Mouse (Mus musculus): ENCODE measurements around the gene Wdr47. TPM values are rescaled to one million over a fixed set of nuclear protein-coding genes. Genes with fewer than 3 reads are reported as not detected.
A peak's percentile ranks its signal among the peaks of the same experiment; 100 is the strongest.

Wdr47 gene
- polyA plus RNA-seq (2014; fragmentation: Nextera tagmentation; extraction: Ambion mirVana): 50.4 and 55.2 TPM in 2 replicates

GRCm38 (mm10) chr3:108590786-108591529 is at the start of gene Wdr47:
TSS of gene Wdr47 (plus strand) at chr3:108591279.
- H3K4me3 ChIP-seq (ENCODE audit: low read depth, low read length): peak within 1 kb of the TSS; percentile 96
- H3K4me2 ChIP-seq (replicated peaks; ENCODE audit: low read depth, low read length): peak within 1 kb of the TSS; percentile 79
- no peaks in the 10 kb centered on the region for H3K27me3 ChIP-seq (ENCODE audit: control insufficient read depth, insufficient read depth, low read length)
- peak within 1 kb of the TSS; percentile 90 for H3K9ac ChIP-seq (ENCODE audit: low read depth, low read length)
- no peaks in the 10 kb centered on the region for H3K9me3 ChIP-seq (ENCODE audit: control insufficient read depth, low read length)
- 7% methylated on average over 42 of the region's 44 CpGs for WGBS
- ATAC-seq (ENCODE audit: low FRiP score): peak; percentile 99
- no peaks in the 10 kb centered on the region for H3K4me1 ChIP-seq (replicated peaks; ENCODE audit: control insufficient read depth, insufficient read depth, low read length)
- H3K27ac ChIP-seq (ENCODE audit: low read depth, low read length): peak within 1 kb of the TSS; percentile 91
- peak; percentile 97 for DNase-seq (ENCODE audit: low spot score)
- no peaks in the 10 kb centered on the region for H3K36me3 ChIP-seq (ENCODE audit: control insufficient read depth, insufficient read depth, low read length)

DNA sequence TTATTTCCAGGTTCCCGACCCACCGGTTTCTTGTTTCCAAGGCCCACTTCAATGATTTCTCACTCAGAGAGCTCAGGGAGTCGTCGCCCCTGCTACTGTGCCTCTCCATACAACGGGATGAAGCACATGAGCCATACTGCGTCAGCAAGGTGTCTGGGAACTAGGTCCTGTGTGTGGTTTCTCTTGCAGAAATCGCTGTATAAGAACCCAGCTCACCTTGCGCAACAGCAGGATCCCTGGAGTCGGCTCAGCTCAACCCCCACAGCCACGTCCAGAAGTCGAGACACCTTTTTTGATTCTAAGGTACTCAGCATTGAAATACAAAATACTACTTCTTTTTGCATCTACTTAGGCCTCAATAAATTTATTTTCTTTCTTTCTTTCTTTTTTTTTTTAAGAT is 48.8 kb upstream of the Wdr47 start:
- Histone ChIP-seq H3K4me3 (ENCODE audit: low read depth, low read length) (no peak overlapping the region), H3K9ac (ENCODE audit: low read depth, low read length) (no peak overlapping the region), H3K4me1 (replicated peaks; ENCODE audit: control insufficient read depth, insufficient read depth, low read length) (0 out of 2 replicates have a peak, but pooled peaks cover 2% of the 10 kb centered on the region), H3K9me3 (ENCODE audit: control insufficient read depth, low read length) (no peaks in the 10 kb centered on the region), H3K27me3 (ENCODE audit: control insufficient read depth, insufficient read depth, low read length) (no peaks in the 10 kb centered on the region), H3K27ac (ENCODE audit: low read depth, low read length) (no peak overlapping the region), H3K36me3 (ENCODE audit: control insufficient read depth, insufficient read depth, low read length) (no peaks in the 10 kb centered on the region), H3K4me2 (replicated peaks; ENCODE audit: low read depth, low read length) (no peak overlapping the region)
- ATAC-seq (ENCODE audit: low FRiP score) (no peak), DNase-seq (ENCODE audit: low spot score) (no peak)
- 87% methylated on average over 11 of the region's 11 CpGs for WGBS

DNA sequence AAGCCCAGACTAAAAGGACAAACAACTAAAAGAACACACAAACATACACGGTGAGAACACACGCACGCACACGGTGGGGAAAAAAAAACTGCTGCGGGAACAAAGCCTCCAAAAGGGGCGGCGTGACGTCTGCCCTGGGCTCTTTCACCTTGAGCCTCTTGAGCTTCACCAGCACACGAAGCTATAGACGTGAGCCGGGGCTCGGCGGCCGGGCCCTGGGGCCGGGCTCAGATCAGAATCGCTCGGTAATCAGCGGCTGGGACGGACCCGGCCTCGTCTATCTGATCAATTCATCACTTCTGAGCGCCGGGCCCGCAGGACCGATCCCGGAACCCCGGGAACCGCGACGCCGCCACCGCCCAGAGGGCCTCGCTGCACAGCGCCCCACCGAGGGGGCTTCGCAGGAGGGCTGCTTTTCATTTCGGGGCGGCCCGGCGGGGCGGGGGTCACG is 36.9 kb upstream of the Wdr47 start:
- WGBS: under 1% methylated on average over 41 of the region's 42 CpGs
- DNase-seq (ENCODE audit: low spot score): no peak
- Histone ChIP-seq H3K27ac (ENCODE audit: low read depth, low read length) (peak overlapping the region; percentile 89), H3K4me3 (ENCODE audit: low read depth, low read length) (peak overlapping the region; percentile 76), H3K4me1 (replicated peaks; ENCODE audit: control insufficient read depth, insufficient read depth, low read length) (no peaks in the 10 kb centered on the region), H3K27me3 (ENCODE audit: control insufficient read depth, insufficient read depth, low read length) (no peaks in the 10 kb centered on the region), H3K36me3 (ENCODE audit: control insufficient read depth, insufficient read depth, low read length) (no peaks in the 10 kb centered on the region), H3K9me3 (ENCODE audit: control insufficient read depth, low read length) (no peaks in the 10 kb centered on the region), H3K4me2 (replicated peaks; ENCODE audit: low read depth, low read length) (peak overlapping the region; percentile 85), H3K9ac (ENCODE audit: low read depth, low read length) (peak overlapping the region; percentile 98)
- ATAC-seq (ENCODE audit: low FRiP score): peak; percentile 86

DNA sequence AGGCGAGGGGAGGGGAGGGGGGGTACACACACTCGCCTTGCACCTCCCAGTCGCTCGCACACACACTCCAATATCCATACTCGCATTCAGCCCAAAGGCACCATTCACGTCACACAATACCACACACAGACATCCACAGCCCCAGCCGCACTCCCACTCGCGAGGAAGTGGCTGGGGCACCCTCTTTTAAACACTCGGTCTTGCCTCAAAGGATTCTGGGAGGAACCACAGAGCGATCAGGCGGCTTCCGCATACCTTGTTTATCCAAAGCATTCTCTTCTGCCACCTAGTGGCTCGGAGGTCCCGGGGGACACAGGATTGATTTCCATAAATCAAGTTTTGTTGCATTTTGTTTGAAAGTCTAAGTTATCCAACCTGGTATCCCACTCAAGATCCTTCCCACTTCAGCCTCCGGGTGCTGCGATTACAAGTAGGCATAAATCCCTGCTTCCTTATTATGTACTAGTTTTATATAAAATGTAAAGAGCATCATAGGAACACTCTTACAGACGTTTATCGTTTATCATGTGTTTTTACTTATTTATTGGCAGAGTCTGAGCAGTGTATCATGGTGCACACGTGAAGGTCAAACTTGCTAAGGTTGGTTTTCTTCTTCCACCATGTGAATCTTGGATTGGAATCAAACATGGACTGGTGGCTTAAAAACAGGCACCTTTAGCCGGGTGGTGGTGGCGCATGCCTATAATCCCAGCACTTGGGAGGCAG is 36.3 kb upstream of the Wdr47 start:
- no peaks in the 10 kb centered on the region for H3K36me3 ChIP-seq (ENCODE audit: control insufficient read depth, insufficient read depth, low read length)
- H3K4me2 ChIP-seq (replicated peaks; ENCODE audit: low read depth, low read length): peak overlapping the region; percentile 85
- H3K9ac ChIP-seq (ENCODE audit: low read depth, low read length): peak overlapping the region; percentile 98
- 18% methylated on average over 22 of the region's 22 CpGs for WGBS
- ATAC-seq (ENCODE audit: low FRiP score): peak; percentile 95
- peak; percentile 96 for DNase-seq (ENCODE audit: low spot score)
- H3K27me3 ChIP-seq (ENCODE audit: control insufficient read depth, insufficient read depth, low read length): no peaks in the 10 kb centered on the region
- H3K9me3 ChIP-seq (ENCODE audit: control insufficient read depth, low read length): no peaks in the 10 kb centered on the region
- peak overlapping the region; percentile 89 for H3K27ac ChIP-seq (ENCODE audit: low read depth, low read length)
- H3K4me3 ChIP-seq (ENCODE audit: low read depth, low read length): peak overlapping the region; percentile 76
- no peaks in the 10 kb centered on the region for H3K4me1 ChIP-seq (replicated peaks; ENCODE audit: control insufficient read depth, insufficient read depth, low read length)

GRCm38 (mm10) chr3:108557888-108558287 is 33.2 kb upstream of the Wdr47 start:
- Histone ChIP-seq H3K4me2 (replicated peaks; ENCODE audit: low read depth, low read length) (no peak overlapping the region), H3K9ac (ENCODE audit: low read depth, low read length) (no peak overlapping the region), H3K4me3 (ENCODE audit: low read depth, low read length) (no peak overlapping the region), H3K36me3 (ENCODE audit: control insufficient read depth, insufficient read depth, low read length) (no peaks in the 10 kb centered on the region), H3K27me3 (ENCODE audit: control insufficient read depth, insufficient read depth, low read length) (no peaks in the 10 kb centered on the region), H3K27ac (ENCODE audit: low read depth, low read length) (no peak overlapping the region), H3K9me3 (ENCODE audit: control insufficient read depth, low read length) (no peaks in the 10 kb centered on the region), H3K4me1 (replicated peaks; ENCODE audit: control insufficient read depth, insufficient read depth, low read length) (no peaks in the 10 kb centered on the region)
- ATAC-seq (ENCODE audit: low FRiP score) (no peak), DNase-seq (ENCODE audit: low spot score) (no peak)
- WGBS: 94% methylated on average over 4 of the region's 4 CpGs

- Histone ChIP-seq H3K36me3 (ENCODE audit: control insufficient read depth, insufficient read depth, low read length) (no peaks in the 10 kb centered on the region), H3K4me1 (replicated peaks; ENCODE audit: control insufficient read depth, insufficient read depth, low read length) (no peaks in the 10 kb centered on the region), H3K4me3 (ENCODE audit: low read depth, low read length) (peak within 1 kb of the TSS; percentile 76), H3K27ac (ENCODE audit: low read depth, low read length) (peak within 1 kb of the TSS; percentile 86), H3K9me3 (ENCODE audit: control insufficient read depth, low read length) (no peaks in the 10 kb centered on the region), H3K9ac (ENCODE audit: low read depth, low read length) (peak within 1 kb of the TSS; percentile 82), H3K27me3 (ENCODE audit: control insufficient read depth, insufficient read depth, low read length) (no peaks in the 10 kb centered on the region), H3K4me2 (replicated peaks; ENCODE audit: low read depth, low read length) (peak within 1 kb of the TSS; percentile 59)
- under 1% methylated on average over 43 of the region's 45 CpGs for WGBS
- ATAC-seq (ENCODE audit: low FRiP score) (peak; percentile 97), DNase-seq (ENCODE audit: low spot score) (peak; percentile 99)
These were observed 28.8 kb upstream of the Wdr47 start, which contains the start of gene Tmem167b for GRCm38 (mm10) chr3:108562133-108562730. TSS of gene Tmem167b (minus strand) at chr3:108562466.

DNA sequence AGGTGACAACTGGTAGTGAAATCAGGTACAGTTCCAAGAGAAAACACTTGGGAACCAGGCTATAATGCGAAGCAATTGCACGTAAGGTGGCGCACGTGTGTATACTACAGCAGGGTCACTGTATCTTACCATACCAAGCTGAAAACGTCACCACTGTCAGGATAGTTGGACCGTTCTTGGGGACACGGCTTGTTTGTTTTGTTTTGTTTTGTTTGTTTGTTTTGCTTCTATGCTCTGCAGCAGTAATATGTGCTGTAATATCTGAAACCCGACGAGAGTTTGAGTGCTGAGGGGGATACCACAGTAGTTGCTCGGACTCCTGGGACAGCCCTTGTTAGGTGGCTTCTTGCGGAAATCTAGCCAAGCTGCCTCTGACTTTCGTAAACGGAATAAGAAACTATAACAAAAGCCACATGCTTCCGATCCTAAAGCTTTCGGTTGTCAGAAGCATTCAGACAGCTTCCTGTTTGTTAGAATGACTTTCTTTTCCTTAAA is 28.3 kb upstream of the Wdr47 start:
- no peak for DNase-seq (ENCODE audit: low spot score)
- peak overlapping the region; percentile 32; the same call in 1 of the 2 replicates for H3K9ac ChIP-seq (ENCODE audit: low read depth, low read length)
- no peaks in the 10 kb centered on the region for H3K36me3 ChIP-seq (ENCODE audit: control insufficient read depth, insufficient read depth, low read length)
- H3K27ac ChIP-seq (ENCODE audit: low read depth, low read length): peak overlapping the region; percentile 75; the same call in 1 of the 2 replicates
- H3K27me3 ChIP-seq (ENCODE audit: control insufficient read depth, insufficient read depth, low read length): no peaks in the 10 kb centered on the region
- no peaks in the 10 kb centered on the region for H3K4me1 ChIP-seq (replicated peaks; ENCODE audit: control insufficient read depth, insufficient read depth, low read length)
- no peaks in the 10 kb centered on the region for H3K9me3 ChIP-seq (ENCODE audit: control insufficient read depth, low read length)
- H3K4me2 ChIP-seq (replicated peaks; ENCODE audit: low read depth, low read length): peak overlapping the region; percentile 59
- peak overlapping the region; percentile 76 for H3K4me3 ChIP-seq (ENCODE audit: low read depth, low read length)
- ATAC-seq (ENCODE audit: low FRiP score): peak; percentile 69
- 15% methylated on average over 15 of the region's 15 CpGs for WGBS

- Histone ChIP-seq H3K9me3 (ENCODE audit: control insufficient read depth, low read length) (no peaks in the 10 kb centered on the region), H3K4me2 (replicated peaks; ENCODE audit: low read depth, low read length) (peak overlapping the region; percentile 59), H3K36me3 (ENCODE audit: control insufficient read depth, insufficient read depth, low read length) (no peaks in the 10 kb centered on the region), H3K27ac (ENCODE audit: low read depth, low read length) (peak overlapping the region; percentile 75; the same call in 1 of the 2 replicates), H3K4me1 (replicated peaks; ENCODE audit: control insufficient read depth, insufficient read depth, low read length) (no peaks in the 10 kb centered on the region), H3K9ac (ENCODE audit: low read depth, low read length) (no peak overlapping the region), H3K27me3 (ENCODE audit: control insufficient read depth, insufficient read depth, low read length) (no peaks in the 10 kb centered on the region), H3K4me3 (ENCODE audit: low read depth, low read length) (no peak overlapping the region)
- DNase-seq (ENCODE audit: low spot score) (peak; percentile 87), ATAC-seq (ENCODE audit: low FRiP score) (no peak)
- WGBS: 13% methylated on average over 4 of the region's 4 CpGs
These were observed 27.8 kb upstream of the Wdr47 start for GRCm38 (mm10) chr3:108563309-108563708.
